Mouse (Mus musculus) ovary, postnatal 10 days (tissue): ENCODE data around the gene E330034G19Rik.
"Not testable (repeated sequence)": the region's sequence is repeated elsewhere in the genome, so short reads cannot be mapped to it uniquely, and the experiment has no call there.

Experiments used
- DNase-seq: peaks from one replicate; pipeline ENCODE4 v3.0.0; 2022; ENCODE audit warnings: low spot score

Gene E330034G19Rik

DNA sequence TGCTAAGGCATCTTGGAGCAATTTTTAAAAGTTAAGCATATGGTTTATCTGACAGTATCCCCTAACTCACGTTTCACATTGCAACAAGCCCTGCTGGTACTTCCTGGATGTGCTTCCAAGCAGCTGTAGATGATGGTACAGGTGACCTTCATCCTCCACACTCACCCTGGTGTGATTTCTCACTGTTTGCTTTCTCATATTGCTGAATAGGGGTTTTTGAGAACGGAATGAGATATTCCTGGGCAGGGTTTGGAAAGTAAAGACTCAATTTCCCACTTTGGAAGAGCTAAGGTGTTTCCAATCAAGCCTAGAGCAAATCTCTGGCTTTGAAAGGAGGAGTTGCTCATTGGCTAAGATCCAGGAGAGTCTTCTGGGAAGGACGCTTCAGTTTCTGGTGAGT is at the start of gene E330034G19Rik:
Gene E330034G19Rik, plus strand, starts transcription at position 301 of the 400 bp plus-strand sequence.
- no peak for DNase-seq

- no peak for DNase-seq
Observed at GRCm38 (mm10) chr14:24244330-24245176, 48.5 kb upstream of the E330034G19Rik start.

DNA sequence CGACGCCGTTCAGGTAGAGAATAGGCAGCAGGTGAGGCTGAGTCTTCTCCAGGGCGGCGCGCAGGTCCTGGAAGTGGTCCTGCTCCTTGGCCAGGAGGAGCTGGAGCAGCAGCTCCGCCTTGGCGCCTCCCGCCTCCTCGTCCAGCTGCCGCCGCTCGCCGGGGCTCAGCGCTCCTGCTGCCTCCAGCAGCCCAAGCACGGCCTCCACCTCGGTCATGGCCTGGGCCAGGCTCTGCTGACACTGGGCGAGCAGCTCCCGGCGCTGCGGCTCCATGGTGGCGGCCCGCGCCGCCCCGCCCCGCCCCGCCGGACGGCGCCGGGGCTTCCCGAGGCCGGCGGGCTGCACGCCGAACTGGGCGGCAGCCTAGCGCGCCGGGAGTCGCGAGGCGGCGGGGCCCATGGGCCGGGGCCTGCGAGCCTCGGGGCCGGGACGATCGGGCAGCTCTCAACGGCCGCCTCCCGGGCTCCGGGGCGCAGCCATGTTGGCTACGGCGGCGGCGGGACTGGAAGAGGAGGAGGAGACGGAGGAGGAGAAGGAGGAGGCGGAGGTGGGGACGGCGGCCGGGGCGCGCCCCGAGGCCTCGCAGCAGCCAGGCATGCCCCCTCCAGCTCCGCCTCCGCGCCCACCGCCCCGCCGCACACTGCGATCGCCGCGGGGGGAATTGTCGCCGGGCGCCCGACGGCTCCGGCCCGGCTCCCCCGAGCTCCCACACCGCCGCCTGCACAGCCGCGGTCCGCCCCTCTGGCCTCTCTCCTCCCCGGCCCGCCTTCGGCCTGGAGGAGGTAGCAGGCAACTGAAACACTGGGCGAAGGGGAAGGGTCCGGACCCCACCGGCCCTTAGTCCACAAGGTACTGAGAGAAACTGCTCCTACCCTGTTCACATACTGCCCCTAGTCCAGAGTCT is 47.6 kb upstream of the E330034G19Rik start, which contains the start of gene Dlg5:
Gene Dlg5, minus strand, starts transcription at position 744 of the 905 bp plus-strand sequence.
- DNase-seq: peak; percentile 62

- DNase-seq: no peak
Observed at GRCm38 (mm10) chr14:24249926-24250325, 43.1 kb upstream of the E330034G19Rik start.

DNA sequence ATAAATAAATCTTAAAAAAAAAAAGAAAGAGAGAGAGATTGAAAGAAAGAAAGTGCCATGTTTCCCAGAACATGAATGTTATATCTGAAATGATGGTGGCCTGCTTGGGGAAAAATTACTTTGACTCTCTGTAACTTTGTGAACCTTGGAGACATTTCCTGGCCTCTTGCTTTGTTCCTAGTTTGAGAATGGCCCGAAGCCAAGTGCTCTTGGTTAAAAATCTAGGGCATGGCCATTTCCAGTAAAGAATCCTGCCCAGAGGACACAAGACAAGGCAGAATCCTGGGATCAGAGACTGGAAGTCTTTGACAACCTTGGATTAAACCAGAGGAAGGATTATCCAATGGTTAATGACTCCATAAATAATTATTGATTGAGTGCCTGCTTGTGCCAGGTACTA is 41.7 kb upstream of the E330034G19Rik start:
- no peak for DNase-seq

GRCm38 (mm10) chr14:24253611-24254202 is 39.3 kb upstream of the E330034G19Rik start:
- no peak for DNase-seq

DNA sequence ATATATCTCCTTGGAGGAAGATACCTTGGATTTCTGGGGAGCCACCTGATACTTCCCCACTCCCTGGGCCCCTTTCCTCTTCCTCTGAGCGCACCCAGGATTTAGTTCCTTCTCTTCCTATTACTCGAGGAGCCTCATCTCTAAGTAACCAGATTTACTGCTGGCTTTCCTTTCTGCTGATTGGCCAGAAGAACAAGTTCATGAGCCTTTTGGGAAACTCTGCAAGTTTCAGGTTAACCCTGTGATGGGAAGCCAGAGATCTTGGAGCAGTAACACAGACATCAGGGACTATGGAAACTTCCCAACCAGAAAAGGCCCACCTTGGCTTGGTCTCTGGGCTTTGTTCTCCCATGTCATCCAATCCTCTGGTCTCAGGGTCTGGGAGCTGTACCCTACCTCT is 37.1 kb upstream of the E330034G19Rik start:
- no peak for DNase-seq

DNA sequence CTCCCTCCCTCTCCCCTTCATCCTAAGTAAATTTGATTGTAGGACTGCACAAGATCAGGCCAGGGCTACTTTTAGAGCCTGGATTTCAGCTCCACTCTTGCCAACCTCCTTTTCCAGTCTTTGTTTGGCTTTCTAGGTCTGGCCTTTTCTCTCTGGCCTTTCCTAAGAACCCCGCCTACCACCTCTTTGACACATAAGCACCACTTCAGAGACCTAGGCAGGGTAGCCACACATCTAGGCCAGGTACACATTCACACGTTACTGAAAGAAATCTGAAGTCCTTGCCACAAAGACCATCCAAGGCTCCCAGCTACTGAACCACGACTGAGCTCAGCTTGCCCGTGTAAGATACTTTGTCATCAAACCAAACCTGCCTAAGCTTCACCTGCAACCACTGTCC is 32.6 kb upstream of the E330034G19Rik start:
- no peak for DNase-seq

GRCm38 (mm10) chr14:24262382-24262781 is 30.6 kb upstream of the E330034G19Rik start:
- no peak for DNase-seq

DNA sequence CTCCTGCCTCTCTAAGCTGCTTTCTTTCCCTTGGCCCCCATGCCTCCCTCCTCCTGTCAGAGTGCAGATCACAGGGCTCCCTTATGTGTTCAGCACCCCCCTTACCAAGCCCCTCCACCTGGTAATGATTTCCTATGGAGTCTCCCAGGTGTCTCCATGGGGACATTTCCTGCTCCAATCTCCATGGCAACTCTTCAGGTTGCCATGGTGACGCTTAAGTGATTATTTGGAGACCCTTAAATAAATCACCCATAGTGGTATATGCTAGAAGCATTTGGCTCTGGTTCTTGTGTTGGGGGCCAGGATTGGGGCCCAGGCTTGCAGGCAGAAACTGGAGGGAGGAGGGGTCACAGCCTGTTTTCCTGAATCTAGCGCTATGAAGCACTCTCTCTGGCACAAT is 30.1 kb upstream of the E330034G19Rik start:
- no peak for DNase-seq

- no peak for DNase-seq
Observed at GRCm38 (mm10) chr14:24269571-24269970, 23.4 kb upstream of the E330034G19Rik start.

DNA sequence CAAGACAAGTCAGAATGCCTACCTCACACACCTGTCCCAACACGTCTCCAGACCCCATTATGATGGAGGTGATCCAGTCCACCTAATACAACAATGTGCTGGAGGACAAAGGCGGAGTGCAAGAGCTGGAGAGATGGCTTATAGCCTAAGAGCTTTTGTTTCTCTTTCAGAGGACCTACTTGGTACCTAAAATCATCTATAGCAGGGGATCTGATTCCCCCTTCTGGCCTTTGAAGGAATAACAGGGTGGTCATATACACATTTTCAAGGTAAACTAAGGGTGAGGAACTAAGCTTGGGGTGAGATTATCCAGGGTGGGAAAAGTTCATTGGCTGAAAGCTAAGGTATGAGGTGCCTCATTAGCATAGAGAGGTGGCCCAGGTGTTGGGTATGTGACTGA is 19.4 kb upstream of the E330034G19Rik start:
- DNase-seq: no peak

GRCm38 (mm10) chr14:24275534-24275933 is 17.5 kb upstream of the E330034G19Rik start:
- DNase-seq: no peak

DNA sequence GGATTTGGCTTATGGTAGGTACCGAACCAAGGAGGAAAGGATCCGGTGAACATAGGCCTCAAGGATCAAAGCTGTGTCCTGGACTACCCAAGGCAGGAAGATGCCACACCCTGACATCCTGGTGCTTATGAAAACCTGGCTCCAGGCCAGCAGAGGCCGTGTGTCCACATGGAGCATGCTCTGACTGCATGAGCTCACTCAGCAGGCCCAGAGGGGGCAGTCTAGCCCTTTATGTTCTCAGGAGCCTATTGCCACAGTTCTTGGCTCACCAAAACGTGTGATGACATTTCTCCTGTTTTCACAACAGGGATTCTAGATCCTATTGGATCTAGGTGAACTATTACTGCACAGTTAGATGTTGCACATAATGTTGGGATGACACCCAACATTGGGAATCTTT is 11.7 kb upstream of the E330034G19Rik start:
- DNase-seq: no peak

- no peak for DNase-seq
Observed at GRCm38 (mm10) chr14:24282276-24282675, 10.7 kb upstream of the E330034G19Rik start.

DNA sequence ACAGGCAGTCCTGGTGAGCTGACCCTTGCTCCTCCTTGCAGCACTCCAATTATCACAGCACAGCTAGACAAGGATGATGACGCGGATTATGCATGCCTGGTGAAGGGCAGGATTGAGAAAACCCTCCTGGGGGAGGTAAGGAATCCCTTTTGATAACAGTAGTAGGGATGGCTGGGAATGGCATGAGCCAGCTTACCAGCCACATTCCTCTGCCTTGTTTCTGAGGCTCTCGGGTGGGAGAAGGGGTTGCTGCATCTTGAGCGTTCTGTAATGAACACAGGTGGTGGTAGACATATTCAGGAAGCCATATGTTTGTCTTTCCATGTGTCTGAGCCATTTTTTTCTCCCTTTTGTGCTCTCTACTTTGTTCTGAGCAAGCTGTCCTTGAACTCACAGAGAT is 6.9 kb upstream of the E330034G19Rik start:
- no peak for DNase-seq

- DNase-seq: no peak
Observed at GRCm38 (mm10) chr14:24290726-24291125, 2.3 kb upstream of the E330034G19Rik start.

- no peak for DNase-seq
Observed at GRCm38 (mm10) chr14:24293631-24294030, 617 bp downstream of the E330034G19Rik start.

DNA sequence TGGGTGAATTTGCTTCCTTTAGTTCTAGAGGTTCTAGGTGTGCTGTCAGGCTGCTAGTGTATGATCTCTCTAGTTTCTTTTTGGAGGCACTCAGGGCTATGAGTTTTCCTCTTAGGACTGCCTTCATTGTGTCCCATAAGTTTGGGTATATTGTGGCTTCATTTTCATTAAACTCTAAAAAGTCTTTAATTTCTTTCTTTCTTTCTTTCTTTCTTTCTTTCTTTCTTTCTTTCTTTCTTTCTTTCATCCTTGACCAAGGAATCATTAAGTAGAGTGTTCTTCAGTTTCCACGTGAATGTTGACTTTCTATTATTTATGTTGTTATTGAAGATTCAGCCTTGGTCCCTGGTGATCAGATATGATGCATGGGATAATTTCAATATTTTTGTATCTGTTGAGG is 9.1 kb downstream of the E330034G19Rik start:
- not testable (repeated sequence) for DNase-seq

- no peak for DNase-seq
Observed at GRCm38 (mm10) chr14:24306667-24307066, 13.7 kb downstream of the E330034G19Rik start.

GRCm38 (mm10) chr14:24307146-24307545 is 14.1 kb downstream of the E330034G19Rik start:
- no peak for DNase-seq

- DNase-seq: peak; percentile 48
Observed at GRCm38 (mm10) chr14:24311110-24311509, 18.1 kb downstream of the E330034G19Rik start.
